Mouse (Mus musculus): ENCODE measurements around the gene Utp18.
"Not testable (repeated sequence)": the region's sequence is repeated elsewhere in the genome, so short reads cannot be mapped to it uniquely, and the experiment has no call there.

Utp18 gene

GRCm38 (mm10) chr11:93885572-93886410 is at the start of gene Utp18, which contains the start of gene Mbtd1:
Utp18 (minus strand) TSS chr11:93885766.
Mbtd1 (plus strand) TSS chr11:93885852.
- DNase-seq = peak; percentile 99 to 100

GRCm38 (mm10) chr11:93929106-93929505 is 43.5 kb upstream of the Utp18 start:
- no peak for DNase-seq

GRCm38 (mm10) chr11:93915019-93915418 is 29.5 kb upstream of the Utp18 start:
- DNase-seq = not testable (repeated sequence)

- DNase-seq = no peak
These were observed 26.0 kb upstream of the Utp18 start for GRCm38 (mm10) chr11:93911603-93912002.

- DNase-seq = no peak
These were observed 23.3 kb upstream of the Utp18 start for GRCm38 (mm10) chr11:93908829-93909228.

- no peak for DNase-seq
These were observed 22.3 kb upstream of the Utp18 start for GRCm38 (mm10) chr11:93907839-93908238.

- DNase-seq = no peak
These were observed 21.3 kb upstream of the Utp18 start for GRCm38 (mm10) chr11:93906834-93907233.

- DNase-seq = no peak
These were observed 12.2 kb upstream of the Utp18 start for GRCm38 (mm10) chr11:93897732-93898131.

- DNase-seq = peak in 1 of 2 experiments; percentile 10
These were observed 1.5 kb upstream of the Utp18 start for GRCm38 (mm10) chr11:93887080-93887447.

- peak; percentile 29 to 64 for DNase-seq
These were observed 979 bp upstream of the Utp18 start for GRCm38 (mm10) chr11:93886411-93887079.

GRCm38 (mm10) chr11:93884901-93885571 is 530 bp downstream of the Utp18 start:
- peak; percentile 72 to 74 for DNase-seq

GRCm38 (mm10) chr11:93884068-93884467 is 1.5 kb downstream of the Utp18 start:
- DNase-seq = no peak

- no peak for DNase-seq
These were observed 22.9 kb downstream of the Utp18 start for GRCm38 (mm10) chr11:93862638-93863037.

- no peak for DNase-seq
These were observed 23.4 kb downstream of the Utp18 start for GRCm38 (mm10) chr11:93862045-93862623.

- DNase-seq = no peak
These were observed 24.4 kb downstream of the Utp18 start for GRCm38 (mm10) chr11:93861193-93861592.

- no peak for DNase-seq
These were observed 24.9 kb downstream of the Utp18 start for GRCm38 (mm10) chr11:93860540-93861172.

GRCm38 (mm10) chr11:93856284-93856955 is 29.1 kb downstream of the Utp18 start:
- DNase-seq = peak; percentile 93 to 96

- no peak for DNase-seq
These were observed 33.0 kb downstream of the Utp18 start for GRCm38 (mm10) chr11:93852546-93852945.

GRCm38 (mm10) chr11:93847342-93847741 is 38.2 kb downstream of the Utp18 start:
- no peak for DNase-seq

GRCm38 (mm10) chr11:93835800-93836199 is 49.8 kb downstream of the Utp18 start:
- no peak for DNase-seq

- peak; percentile 51 to 71 for DNase-seq
These were observed 55.6 kb downstream of the Utp18 start for GRCm38 (mm10) chr11:93829971-93830370.

GRCm38 (mm10) chr11:93829327-93829679 is 56.3 kb downstream of the Utp18 start:
- DNase-seq = peak; percentile 67 to 68

All from cerebellum, postnatal 14 days (tissue).